Mouse (Mus musculus) inflammation-experienced regulatory T-cells (primary cell): Measurements from ENCODE around the gene Krt31. TPM values are rescaled to one million over a fixed set of nuclear protein-coding genes. Genes with fewer than 3 reads are reported as not detected.

Source experiments
- polyA plus RNA-seq, 2 experiments: library from polyadenylated mRNA; unstranded; fragments of 100-300 nt; shearing (Covaris generic); gene quantifications; one replicate each; pipeline ENCODE4 v1.2.1; 2017

Krt31 gene
- under 1 TPM; 0.19 to 0.24 TPM for polyA plus RNA-seq

DNA sequence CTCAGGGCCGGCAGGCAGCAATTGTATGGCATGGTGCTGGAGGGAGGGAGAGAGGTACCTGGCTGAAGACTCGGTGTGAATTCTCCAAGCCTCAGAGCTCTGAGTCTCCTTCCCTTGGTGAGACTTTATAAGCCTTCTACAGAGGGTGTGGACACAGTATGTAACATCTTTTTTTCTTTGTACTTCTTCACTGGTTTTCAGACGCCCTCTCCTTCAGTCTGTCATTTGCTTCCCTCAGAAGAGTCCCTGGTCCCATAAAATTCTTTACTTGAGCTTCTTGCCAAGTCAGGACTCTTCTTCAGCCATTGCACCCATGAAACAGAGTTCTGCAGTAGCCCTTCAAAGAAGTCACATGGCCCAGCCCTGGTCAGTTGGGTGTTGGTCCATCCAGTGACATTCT is at the start of gene Krt31:
Gene Krt31, minus strand, starts transcription at position 101 of the 400 bp plus-strand sequence.

DNA sequence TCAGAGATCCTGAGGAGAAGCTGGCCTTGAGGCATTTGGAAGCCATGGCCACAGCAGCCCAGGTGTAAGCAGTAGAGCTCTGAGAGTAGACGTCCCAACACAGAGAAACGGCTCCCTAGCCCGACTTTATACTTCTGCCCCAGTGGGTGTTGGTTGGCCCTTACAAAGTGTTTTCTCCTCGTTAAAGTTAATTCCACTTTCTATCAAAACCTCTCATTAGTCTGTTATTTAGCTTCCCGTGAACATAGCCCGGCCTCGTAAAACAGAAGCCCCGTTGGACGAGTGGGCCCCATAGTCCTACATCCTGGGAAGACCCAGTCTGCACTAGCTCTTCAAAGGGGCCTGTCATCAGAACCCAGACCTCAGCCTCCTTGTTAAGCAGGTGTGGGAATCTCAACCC is 45.8 kb upstream of the Krt31 start, which contains the start of gene Krt35:
Gene Krt35, minus strand, starts transcription at position 101 of the 400 bp plus-strand sequence.

DNA sequence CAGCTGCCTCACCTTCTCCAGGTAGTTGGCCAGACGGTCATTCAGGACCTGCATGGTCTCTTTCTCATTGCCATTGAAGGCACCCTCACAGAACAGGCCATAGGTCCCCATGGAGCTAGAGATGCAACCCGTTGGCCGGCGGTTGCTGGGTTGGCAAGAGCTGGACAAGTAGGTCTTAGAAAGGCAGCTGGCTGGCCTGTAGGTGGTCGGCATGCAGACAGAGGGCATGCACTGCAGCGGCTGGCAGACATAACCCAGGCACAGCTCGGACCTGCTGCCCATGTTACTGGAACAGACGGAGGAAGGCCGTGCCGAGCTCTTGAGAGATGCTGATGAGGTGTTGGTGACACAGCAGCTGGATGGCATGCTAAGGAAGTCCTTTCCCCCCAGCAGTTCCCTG is 37.5 kb upstream of the Krt31 start, which contains the start of gene Krt32:
Gene Krt32, minus strand, starts transcription at position 366 of the 400 bp plus-strand sequence.

DNA sequence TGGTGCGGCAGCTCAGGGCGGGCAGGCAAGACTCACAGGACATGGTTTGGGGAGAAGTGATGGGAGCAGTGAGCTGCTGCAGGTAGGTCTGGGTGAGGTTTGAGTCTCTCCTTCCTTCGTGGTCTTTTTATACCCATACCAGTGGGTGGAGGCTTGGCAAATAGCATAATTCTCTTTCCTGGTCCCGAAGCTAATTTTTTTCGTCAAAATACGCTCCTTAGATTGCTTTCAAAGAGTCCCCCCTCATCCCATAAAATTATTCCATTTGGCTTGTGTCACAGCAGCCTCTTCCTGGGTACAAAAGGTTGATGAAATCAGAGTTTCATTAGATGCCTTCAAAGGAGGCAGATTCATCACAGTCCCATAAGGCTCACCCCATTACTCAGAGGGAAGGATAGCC is 8.9 kb downstream of the Krt31 start, which contains the start of gene Krt34:
Gene Krt34, minus strand, starts transcription at position 101 of the 400 bp plus-strand sequence.

DNA sequence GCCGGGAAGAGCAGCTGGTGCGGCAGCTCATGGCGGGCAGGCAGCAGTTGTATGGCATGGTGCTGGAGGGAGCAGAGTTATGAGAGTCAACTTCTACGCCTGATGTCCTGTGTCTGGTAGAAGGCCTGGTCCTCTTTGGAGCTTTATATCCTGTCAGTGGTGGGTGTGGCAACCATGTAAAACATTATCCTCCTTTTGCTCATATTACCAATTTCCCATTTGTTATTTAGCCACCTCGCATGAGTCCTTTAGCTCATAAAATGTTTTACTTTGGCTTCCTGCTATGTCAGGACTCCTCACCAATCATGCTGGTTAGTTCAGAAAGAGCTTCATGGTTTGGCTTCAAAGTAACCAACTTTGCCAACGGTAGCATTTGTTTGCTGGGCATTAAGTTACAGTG is 20.6 kb downstream of the Krt31 start, which contains the start of gene Krt33b:
Gene Krt33b, minus strand, starts transcription at position 101 of the 400 bp plus-strand sequence.

DNA sequence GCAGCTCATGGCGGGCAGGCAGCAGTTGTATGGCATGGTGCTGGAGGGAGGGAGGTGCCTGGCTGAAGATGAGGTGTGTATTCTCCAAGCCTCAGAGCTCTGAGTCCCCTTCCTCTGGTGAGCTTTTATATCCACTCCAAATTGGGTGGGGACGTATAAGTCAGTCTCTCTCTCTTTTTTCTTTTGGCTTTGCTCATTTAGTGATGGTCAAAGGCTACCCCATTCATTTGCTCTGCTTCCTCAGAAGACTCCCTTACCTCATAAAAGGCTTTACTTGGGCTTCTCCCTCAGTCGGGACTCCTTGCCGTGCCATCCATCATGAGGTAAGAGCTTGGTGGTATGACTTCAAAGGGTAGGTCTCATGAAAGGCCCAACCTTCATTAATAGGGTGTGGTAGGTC is 34.2 kb downstream of the Krt31 start, which contains the start of gene Krt33a:
Gene Krt33a, minus strand, starts transcription at position 101 of the 400 bp plus-strand sequence.

Other genes with a start within 250 kb of the Krt31 start
- not detected for gene Gm11554, start 246.1 kb downstream of the Krt31 start, polyA plus RNA-seq
- not detected for gene Krtap4-13, start 240.7 kb downstream of the Krt31 start, polyA plus RNA-seq
- not detected for gene Gm11564, start 234.9 kb downstream of the Krt31 start, polyA plus RNA-seq
- not detected for gene 2300003K06Rik, start 212.5 kb downstream of the Krt31 start, polyA plus RNA-seq
- gene Krtap4-16, start 198.9 kb downstream of the Krt31 start, polyA plus RNA-seq = under 1 TPM in 1 of 2 experiments, not detected in 1; 0.60 TPM
- gene Gm11568, start 192.6 kb downstream of the Krt31 start, polyA plus RNA-seq = not detected
- not detected for gene Gm11559, start 186.1 kb downstream of the Krt31 start, polyA plus RNA-seq
- not detected for gene Krtap9-1, start 177.2 kb downstream of the Krt31 start, polyA plus RNA-seq
- gene Gm11567, start 171.4 kb downstream of the Krt31 start, polyA plus RNA-seq = not detected
- not detected for gene Krtap31-1, start 142.6 kb downstream of the Krt31 start, polyA plus RNA-seq
- gene Gm11565, start 135.8 kb downstream of the Krt31 start, polyA plus RNA-seq = not detected
- not detected for gene Krtap31-2, start 114.3 kb downstream of the Krt31 start, polyA plus RNA-seq
- gene Krtap9-5, start 102.1 kb downstream of the Krt31 start, polyA plus RNA-seq = not detected
- not detected for gene Krtap29-1, start 71.5 kb downstream of the Krt31 start, polyA plus RNA-seq
- gene Krtap16-1, start 64.0 kb downstream of the Krt31 start, polyA plus RNA-seq = not detected
- gene Krtap17-1, start 56.6 kb downstream of the Krt31 start, polyA plus RNA-seq = not detected
- gene Krt33a, start 34.3 kb downstream of the Krt31 start, polyA plus RNA-seq = not detected
- not detected for gene Krt33b, start 20.7 kb downstream of the Krt31 start, polyA plus RNA-seq
- under 1 TPM in 1 of 2 experiments, not detected in 1; 0.92 TPM for gene Krt34, start 9.0 kb downstream of the Krt31 start, polyA plus RNA-seq
- gene Krt32, start 37.7 kb upstream of the Krt31 start, polyA plus RNA-seq = not detected
- gene Krt35, start 45.7 kb upstream of the Krt31 start, polyA plus RNA-seq = under 1 TPM in 1 of 2 experiments, not detected in 1; 0.27 TPM
- gene Krt36, start 55.1 kb upstream of the Krt31 start, polyA plus RNA-seq = under 1 TPM; 0.34 to 0.44 TPM
- under 1 TPM in 1 of 2 experiments, not detected in 1; 0.22 TPM for gene Krt13, start 71.0 kb upstream of the Krt31 start, polyA plus RNA-seq
- gene Krt15, start 85.4 kb upstream of the Krt31 start, polyA plus RNA-seq = under 1 TPM in 1 of 2 experiments, not detected in 1; 0.71 TPM
- gene Krt19, start 98.1 kb upstream of the Krt31 start, polyA plus RNA-seq = under 1 TPM; 0.33 to 0.70 TPM
- gene Krt9, start 142.7 kb upstream of the Krt31 start, polyA plus RNA-seq = under 1 TPM in 1 of 2 experiments, not detected in 1; 0.21 TPM
- not detected for gene Krt14, start 157.0 kb upstream of the Krt31 start, polyA plus RNA-seq
- 1 to 10 TPM in 1 of 2 experiments, not detected in 1; 1.3 TPM for gene Krt16, start 198.4 kb upstream of the Krt31 start, polyA plus RNA-seq
- 1 to 10 TPM; 1.3 to 2.5 TPM for gene Krt17, start 210.5 kb upstream of the Krt31 start, polyA plus RNA-seq
- gene Krt42, start 219.3 kb upstream of the Krt31 start, polyA plus RNA-seq = not detected